ENCODE assay signal across 8 mouse cellular contexts in the genomic region with DNA sequence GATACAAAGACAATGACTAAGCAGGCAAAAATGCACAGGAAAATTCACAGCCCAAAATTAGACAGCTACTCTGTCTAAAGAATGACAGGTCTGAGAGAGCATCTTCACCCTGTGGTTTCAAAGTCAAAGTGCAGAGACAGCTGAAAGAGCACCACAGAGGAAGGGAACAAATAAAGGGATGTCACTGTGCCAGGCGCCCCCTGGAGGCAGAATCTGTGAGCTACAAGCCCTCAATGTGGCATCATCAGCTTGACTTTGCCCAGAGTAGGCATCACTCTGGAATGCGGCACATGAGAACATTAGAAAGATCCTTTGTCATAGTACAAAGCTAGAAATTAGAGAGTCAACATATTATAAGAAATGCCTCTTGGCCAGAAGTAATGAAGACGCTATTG. TPM values are rescaled to one million over a fixed set of nuclear protein-coding genes. Genes with fewer than 3 reads are reported as not detected.
A peak's percentile ranks its signal among the peaks of the same experiment; 100 is the strongest.
DNase-seq lines count a peak whose midpoint lies in the region; ATAC-seq and TF ChIP-seq lines count a peak whose summit lies in the region.
"Had no signal": no experiment of that assay in that cellular context is flagged by ENCODE, and none has a peak within 500 bp of the region (broad histone marks: within the 10 kb centered on the region; RNA-seq: fewer than 3 reads in every experiment).

No protein-coding gene starts in this region.

- H3K4me2 ChIP-seq in kidney, embryonic 14.5 days (replicated peaks; ENCODE audit: low read depth, low read length), result no peak overlapping the region
- H3K4me2 ChIP-seq in stomach, postnatal 0 days (replicated peaks; ENCODE audit: low read depth), result no peak overlapping the region
- H3K4me2 ChIP-seq: heart, embryonic 13.5 days had no signal

- 64% methylated on average over 3 of the region's 3 CpGs for WGBS in kidney, adult 2 months
- 61% methylated on average over 3 of the region's 3 CpGs for WGBS in kidney, embryonic 14.5 days
- WGBS in stomach, postnatal 0 days, result 60% methylated on average over 3 of the region's 3 CpGs

- no peak overlapping the region for H3K9ac ChIP-seq in kidney, embryonic 14.5 days (ENCODE audit: low read depth, low read length)
- no peak overlapping the region for H3K9ac ChIP-seq in ES-Bruce4 (ENCODE audit: low read depth, poor library complexity, severe bottlenecking)
- H3K9ac ChIP-seq in stomach, postnatal 0 days (ENCODE audit: low read length), result no peak overlapping the region
- H3K9ac ChIP-seq: heart, embryonic 13.5 days had no signal

- no peaks in the 10 kb centered on the region; the same call in 1 of the 2 replicates for H3K4me1 ChIP-seq in kidney, adult 2 months (ENCODE audit: control insufficient read depth, insufficient read depth, low read length)
- no peaks in the 10 kb centered on the region for H3K4me1 ChIP-seq in kidney, embryonic 14.5 days (ENCODE audit: control insufficient read depth, insufficient read depth, low read length)
- no peaks in the 10 kb centered on the region for H3K4me1 ChIP-seq in ES-Bruce4 (ENCODE audit: control insufficient read depth, insufficient read depth, low read length)
- H3K4me1 ChIP-seq in stomach, postnatal 0 days (replicated peaks; ENCODE audit: control insufficient read depth, insufficient read depth), result no peaks in the 10 kb centered on the region

- no peaks in the 10 kb centered on the region for H3K27me3 ChIP-seq in kidney, adult 2 months (replicated peaks; ENCODE audit: control insufficient read depth, insufficient read depth, low read length)
- no peaks in the 10 kb centered on the region for H3K27me3 ChIP-seq in kidney, embryonic 14.5 days (ENCODE audit: control insufficient read depth, insufficient read depth, low read length)
- H3K27me3 ChIP-seq in ES-Bruce4 (ENCODE audit: control insufficient read depth, insufficient read depth, low read length, poor library complexity, severe bottlenecking), result no peaks in the 10 kb centered on the region
- H3K27me3 ChIP-seq in stomach, postnatal 0 days (ENCODE audit: control insufficient read depth, insufficient read depth, low read length), result no peaks in the 10 kb centered on the region
- H3K27me3 ChIP-seq: heart, embryonic 13.5 days had no signal

- H3K4me3 ChIP-seq in kidney, adult 2 months (ENCODE audit: insufficient read depth, low read depth, low read length), result no peak overlapping the region
- no peak overlapping the region for H3K4me3 ChIP-seq in kidney, embryonic 14.5 days (ENCODE audit: low read length)
- H3K4me3 ChIP-seq in ES-Bruce4 (ENCODE audit: low read depth, low read length), result no peak overlapping the region
- H3K4me3 ChIP-seq in stomach, postnatal 0 days (ENCODE audit: low read depth, low read length), result no peak overlapping the region
- H3K4me3 ChIP-seq: heart, embryonic 13.5 days had no signal

- no peaks in the 10 kb centered on the region; the same call in 1 of the 2 replicates for H3K9me3 ChIP-seq in kidney, embryonic 14.5 days (ENCODE audit: control insufficient read depth, low read length)
- H3K9me3 ChIP-seq in ES-Bruce4 (replicated peaks; ENCODE audit: control insufficient read depth, insufficient read depth, low read length, poor library complexity, severe bottlenecking), result no peaks in the 10 kb centered on the region
- H3K9me3 ChIP-seq in stomach, postnatal 0 days (ENCODE audit: control insufficient read depth, low read length), result no peaks in the 10 kb centered on the region; the same call in 1 of the 2 replicates

- TF ChIP-seq CTCF in kidney, adult 2 months (conservative IDR thresholded peaks at IDR 0.05; ENCODE audit: insufficient read depth, insufficient read length, low read depth, low read length), result peak; percentile 62
- TF ChIP-seq CTCF in ES-Bruce4 (IDR thresholded peaks at IDR 0.05; ENCODE audit: low read depth, low read length), result peak; percentile 75
- TF ChIP-seq CTCF in stomach, postnatal 0 days (IDR thresholded peaks at IDR 0.05; ENCODE audit: low read depth), result peak; percentile 67

- no peak overlapping the region for H3K27ac ChIP-seq in kidney, adult 2 months (ENCODE audit: insufficient read depth, low read depth, low read length)
- H3K27ac ChIP-seq in kidney, embryonic 14.5 days (ENCODE audit: low read depth, low read length), result no peak overlapping the region
- no peak overlapping the region for H3K27ac ChIP-seq in ES-Bruce4 (ENCODE audit: insufficient read depth, low read length)
- no peak overlapping the region for H3K27ac ChIP-seq in stomach, postnatal 0 days (replicated peaks)
- H3K27ac ChIP-seq: heart, embryonic 13.5 days had no signal

- DNase-seq in kidney, adult 2 months, result peak; percentile 47
- DNase-seq in heart, postnatal 4 days, result peak; percentile 50
- peak; percentile 56 for DNase-seq in lung, postnatal 10 days
- DNase-seq in stomach, postnatal 0 days (ENCODE audit: low spot score), result no peak

- no peak for TF ChIP-seq POLR2A in kidney, adult 2 months (IDR thresholded peaks at IDR 0.05; ENCODE audit: low read depth, low read length)
- TF ChIP-seq POLR2A in ES-Bruce4 (IDR thresholded peaks at IDR 0.05; ENCODE audit: insufficient read depth, low read length), result no peak

- no peak for ATAC-seq in kidney, embryonic 14.5 days (ENCODE audit: low FRiP score, low TSS enrichment)
- peak; percentile 84 for ATAC-seq in activated CD4-positive, CD25-positive, alpha-beta regulatory T cell, adult 4 months
- no peak for ATAC-seq in stomach, postnatal 0 days (ENCODE audit: low FRiP score, low TSS enrichment)

- H3K36me3 ChIP-seq in kidney, adult 2 months (ENCODE audit: control insufficient read depth, insufficient read depth, low read length), result no peaks in the 10 kb centered on the region
- H3K36me3 ChIP-seq in kidney, embryonic 14.5 days (ENCODE audit: control insufficient read depth, insufficient read depth, low read length), result no peaks in the 10 kb centered on the region
- H3K36me3 ChIP-seq in ES-Bruce4 (ENCODE audit: control insufficient read depth, insufficient read depth, low read length, poor library complexity, severe bottlenecking), result no peaks in the 10 kb centered on the region
- no peaks in the 10 kb centered on the region for H3K36me3 ChIP-seq in stomach, postnatal 0 days (ENCODE audit: control insufficient read depth, insufficient read depth, low read length)

- no peak for TF ChIP-seq EP300 in ES-Bruce4 (IDR thresholded peaks at IDR 0.05; ENCODE audit: insufficient read depth, low read depth, low read length)
- no peak for TF ChIP-seq EP300 in stomach, postnatal 0 days (optimal IDR thresholded peaks at IDR 0.05)

RNA-seq across cellular contexts. Expression of a gene that starts 49.3 kb away (rescaled TPM):
- polyA plus RNA-seq in kidney, adult 2 months (2012; rRNA removed), result 88.8 and 126 TPM in 2 replicates
- polyA plus RNA-seq in kidney, embryonic 14.5 days (2014; fragmentation: Nextera tagmentation; extraction: Ambion mirVana), result 84.0 and 112 TPM in 2 replicates
- 87.4 and 90.8 TPM in 2 replicates for polyA plus RNA-seq in ES-Bruce4 (2011; ENCODE audit: insufficient read depth, insufficient read length, low read depth, missing spikeins)
- 10 to 100 TPM; 22.3 to 24.7 TPM for polyA plus RNA-seq in activated CD4-positive, CD25-positive, alpha-beta regulatory T cell, adult 4 months (2017; shearing (Covaris generic))
- total RNA-seq in heart, postnatal 4 days (2021), result 100 to 1,000 TPM in 1 of 2 experiments, 10 to 100 TPM in 1; 94.9 to 103 TPM
- 67.6 and 72.4 TPM in 2 replicates for polyA plus RNA-seq in stomach, postnatal 0 days (2015; fragmentation: Nextera tagmentation; extraction: Ambion mirVana)
